Mouse (Mus musculus) adrenal gland, postnatal 4 days (tissue): Measurements from ENCODE around the gene Atg9a. TPM values are rescaled to one million over a fixed set of nuclear protein-coding genes. Genes with fewer than 3 reads are reported as not detected.
A peak's percentile ranks its signal among the peaks of the same experiment; 100 is the strongest.

Experiments used
- DNase-seq, 2 experiments: peaks; one replicate each; pipeline ENCODE4 v3.0.0; 2021 to 2022; ENCODE audit warnings: low spot score in 2 of 2, mixed read lengths in 2 of 2
- total RNA-seq, 2 experiments: library from RNA; stranded (reverse); gene quantifications; 2 replicates each; pipeline ENCODE4 v1.2.3; 2021

Atg9a gene
- total RNA-seq, 2 experiments from 2014 or later, result 38.0 to 41.8 TPM

- DNase-seq, result no peak
Observed at GRCm38 (mm10) chr1:75216797-75217585, 25.0 kb upstream of the Atg9a start.

- no peak for DNase-seq
Observed at GRCm38 (mm10) chr1:75215785-75216184, 23.8 kb upstream of the Atg9a start.

- no peak for DNase-seq
Observed at GRCm38 (mm10) chr1:75214886-75215285, 22.9 kb upstream of the Atg9a start.

GRCm38 (mm10) chr1:75214442-75214841, 22.4 kb upstream of the Atg9a start:
- no peak for DNase-seq

- DNase-seq, result no peak
Observed at GRCm38 (mm10) chr1:75213096-75213495, 21.1 kb upstream of the Atg9a start.

GRCm38 (mm10) chr1:75212542-75212941, 20.5 kb upstream of the Atg9a start:
- no peak for DNase-seq

- DNase-seq, result no peak
Observed at GRCm38 (mm10) chr1:75211141-75211708, 19.2 kb upstream of the Atg9a start.

GRCm38 (mm10) chr1:75210136-75211087, 18.4 kb upstream of the Atg9a start, which contains the start of the genes Glb1l and Stk16:
Glb1l (minus strand) TSS chr1:75210813.
Stk16 (plus strand) TSS chr1:75210838.
- DNase-seq, result peak; percentile 89 to 91

GRCm38 (mm10) chr1:75208967-75209678, 17.1 kb upstream of the Atg9a start:
- DNase-seq, result no peak

GRCm38 (mm10) chr1:75201236-75201635, 9.2 kb upstream of the Atg9a start:
- no peak for DNase-seq

GRCm38 (mm10) chr1:75192452-75192851, 456 bp upstream of the Atg9a start:
- DNase-seq, result no peak

GRCm38 (mm10) chr1:75191258-75191621, 756 bp downstream of the Atg9a start:
- no peak for DNase-seq

- DNase-seq, result no peak
Observed at GRCm38 (mm10) chr1:75190577-75190976, 1.4 kb downstream of the Atg9a start.

- DNase-seq, result no peak
Observed at GRCm38 (mm10) chr1:75187914-75188483, 4.0 kb downstream of the Atg9a start.

GRCm38 (mm10) chr1:75187126-75187525, 4.9 kb downstream of the Atg9a start:
- DNase-seq, result no peak

- no peak for DNase-seq
Observed at GRCm38 (mm10) chr1:75185495-75185894, 6.5 kb downstream of the Atg9a start.

- DNase-seq, result no peak
Observed at GRCm38 (mm10) chr1:75182160-75182559, 9.8 kb downstream of the Atg9a start.

GRCm38 (mm10) chr1:75181377-75181870, 10.6 kb downstream of the Atg9a start:
- no peak for DNase-seq

GRCm38 (mm10) chr1:75180741-75181140, 11.3 kb downstream of the Atg9a start:
- no peak for DNase-seq

GRCm38 (mm10) chr1:75180105-75180590, 11.8 kb downstream of the Atg9a start, which contains the start of gene Abcb6:
Abcb6 (minus strand) TSS chr1:75180392.
- peak; percentile 52 to 80 for DNase-seq
